Mouse (Mus musculus) left cerebral cortex, postnatal 10 days (tissue): ENCODE measurements around the gene St5. TPM values are rescaled to one million over a fixed set of nuclear protein-coding genes. Genes with fewer than 3 reads are reported as not detected.

Experiments used
- DNase-seq, 2 experiments: peaks; one replicate each; pipeline ENCODE4 v3.0.0; 2021 to 2022; ENCODE audit warnings: low spot score in 2 of 2, mixed read lengths in 1 of 2; ENCODE audit errors: extremely low spot score in 1 of 2
- intact Hi-C: fragments of 180-260 bp; cut with DNase I; formaldehyde crosslinking; loops from one replicate; pipeline ENCODE4 v1.15.1; 2025
- total RNA-seq, 2 experiments: library from RNA; stranded (reverse); gene quantifications; 2 replicates each; pipeline ENCODE4 v1.2.3; 2021

St5 gene
- total RNA-seq, 2 experiments from 2014 or later, result 14.4 to 15.2 TPM

DNA sequence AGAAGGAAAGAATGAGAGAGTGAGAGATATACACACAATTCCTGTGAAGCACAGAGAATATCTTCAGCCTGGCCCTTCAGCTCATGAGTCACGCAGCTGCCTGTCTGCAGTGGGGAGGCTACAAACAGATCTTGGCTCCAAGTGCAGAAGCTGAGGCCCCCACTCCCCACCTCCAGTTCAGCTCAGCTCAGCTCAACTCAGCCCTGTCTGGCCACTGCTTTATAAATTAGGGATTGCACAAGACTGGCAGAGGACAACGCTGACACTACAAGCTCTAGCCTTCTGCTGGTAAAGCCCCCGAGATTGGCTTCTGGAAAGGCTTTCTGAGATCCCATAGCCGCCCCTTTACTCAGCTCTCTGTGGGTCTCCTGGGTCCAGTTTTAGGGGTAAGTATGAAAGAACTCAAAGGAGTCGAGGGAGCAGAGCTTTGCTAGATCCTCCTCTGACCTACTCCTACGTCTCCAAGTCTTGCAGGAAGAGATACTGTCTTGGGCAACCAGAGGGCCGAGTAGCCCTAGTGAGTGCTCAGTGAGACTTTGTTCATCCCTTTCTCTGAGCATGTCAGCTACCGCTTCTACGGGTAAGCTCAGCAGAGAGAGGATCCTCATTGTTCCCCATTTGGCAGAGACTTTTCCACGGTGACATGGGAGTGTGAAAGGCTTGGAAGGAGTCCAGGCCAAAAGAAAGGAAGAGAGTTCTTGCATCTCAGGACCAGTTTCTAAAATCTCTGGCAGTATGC lies 158.0 kb downstream of the St5 start:
- no peak for DNase-seq
- intact Hi-C loops, result no loop called here

DNA sequence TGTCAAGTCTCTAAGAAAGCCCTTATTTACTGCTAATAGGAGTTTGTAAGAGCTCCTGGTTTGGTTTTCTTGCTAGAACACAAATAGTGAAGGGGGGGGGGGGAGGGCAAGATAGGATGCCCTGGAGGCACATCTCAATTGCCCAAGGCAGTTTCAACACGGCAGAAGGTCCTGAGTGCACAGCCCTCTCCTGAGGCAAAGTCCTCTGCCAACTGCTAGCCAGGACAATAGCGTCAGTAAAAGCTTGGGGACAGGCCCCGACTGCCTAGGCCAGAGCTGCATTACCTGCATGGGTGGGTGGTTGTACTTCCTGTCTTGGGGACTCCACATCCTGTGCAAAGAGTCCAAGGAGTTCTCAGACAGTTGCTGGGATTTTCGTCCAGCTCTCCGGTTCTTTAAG lies 158.6 kb downstream of the St5 start:
- DNase-seq, result no peak
- intact Hi-C loops, result no loop called here

DNA sequence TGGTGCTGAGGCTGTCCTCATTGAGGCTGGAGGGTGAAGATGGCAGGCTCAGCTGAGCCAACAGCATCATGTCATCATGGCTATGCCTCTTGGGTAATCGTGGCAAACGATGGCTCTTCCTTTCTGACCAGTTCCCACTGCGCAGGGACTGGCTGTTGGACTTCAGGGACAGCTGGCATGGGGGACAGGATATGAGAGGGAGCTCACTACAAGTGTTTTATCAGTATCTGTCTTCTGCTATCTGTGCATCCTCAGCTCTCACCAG lies 161.1 kb downstream of the St5 start:
- DNase-seq, result no peak
- intact Hi-C loops, result no loop called here

DNA sequence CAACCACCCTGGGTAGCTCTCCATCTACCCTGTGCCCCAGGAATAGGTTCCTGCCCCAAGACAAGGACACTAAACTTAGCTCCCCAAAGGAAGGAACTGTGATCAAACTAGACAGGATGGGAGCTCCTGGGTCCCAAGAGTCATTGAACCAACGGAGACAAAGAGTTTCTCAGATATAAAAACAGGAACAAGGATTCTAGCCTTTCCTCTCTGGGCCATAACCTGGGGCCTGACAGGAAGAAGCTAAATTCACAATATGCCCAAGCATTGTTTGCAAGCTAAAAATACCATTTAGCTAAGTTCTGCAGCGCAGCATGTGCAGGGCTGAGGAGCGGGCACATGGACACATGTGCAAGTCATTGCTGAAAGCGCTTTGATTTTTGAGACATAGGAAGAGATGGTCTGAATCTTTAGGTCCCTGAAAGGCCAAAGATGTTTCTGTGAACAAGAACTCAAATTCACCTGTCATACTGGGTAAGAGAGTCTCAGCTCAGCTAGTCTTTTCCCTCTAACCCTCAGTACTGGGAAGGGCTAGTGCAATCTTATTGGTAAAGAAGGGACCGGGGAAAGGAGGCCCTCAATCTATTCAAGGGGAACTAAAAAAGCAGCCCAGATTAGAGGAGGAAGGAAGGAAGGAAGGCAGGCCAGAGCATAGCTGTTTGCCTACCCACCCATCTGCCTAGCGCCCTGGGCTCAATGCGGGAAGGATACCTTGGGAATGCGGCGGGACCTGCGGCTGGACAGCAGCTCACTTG lies 161.6 kb downstream of the St5 start:
- intact Hi-C loops, result no loop called here

DNA sequence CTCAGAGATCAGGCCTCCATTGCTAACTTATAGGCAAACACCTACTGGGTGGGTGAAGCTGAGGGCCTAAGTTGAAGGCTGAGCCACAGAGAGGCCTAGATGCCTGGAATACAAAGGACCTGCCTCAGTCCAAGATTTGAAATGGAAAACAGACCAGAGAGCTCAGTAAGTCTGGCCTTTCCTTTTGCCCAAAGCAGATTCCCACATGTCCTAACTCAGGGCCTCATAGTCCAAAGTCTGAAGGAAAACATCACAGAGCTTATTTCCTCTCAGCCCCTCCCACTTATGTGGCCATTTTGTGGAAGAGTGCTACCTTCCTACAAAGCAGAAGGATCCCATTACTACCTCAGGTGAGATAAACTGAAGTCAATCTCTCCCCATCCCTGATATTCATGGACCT lies 162.5 kb downstream of the St5 start:
- no peak for DNase-seq
- intact Hi-C loops, result no loop called here

More for the DNA sequence above, 161.6 kb downstream of the St5 start:
- DNase-seq, result no peak

DNA sequence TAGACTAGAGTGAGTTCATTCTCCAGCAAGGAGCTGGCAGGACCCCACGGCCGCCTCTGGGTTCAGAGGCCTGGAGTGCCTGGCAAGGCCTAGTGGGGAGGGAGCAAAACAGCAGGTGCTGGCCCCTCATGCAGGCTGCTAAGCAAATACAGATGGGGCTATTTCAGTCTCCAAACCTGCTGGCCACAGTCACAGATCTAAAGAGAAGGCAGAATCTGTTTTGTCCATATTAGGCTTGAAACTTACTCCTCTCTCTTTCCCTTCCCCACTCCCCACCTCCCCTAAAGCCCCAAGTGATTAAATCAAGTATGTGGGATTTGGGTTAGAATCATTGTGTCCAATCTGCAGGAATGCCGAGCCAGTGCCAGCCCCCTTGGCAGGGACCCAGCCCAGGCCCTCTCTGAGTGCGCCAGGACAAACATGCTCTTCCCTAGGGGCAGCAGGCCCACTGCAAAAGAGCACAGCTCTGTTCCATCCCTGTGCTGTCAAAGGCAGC lies 166.9 kb downstream of the St5 start:
- intact Hi-C loops, result loop anchor here (5.0 kb wide), 1 partner anchor 81 kb away; no protein-coding TSS in a partner anchor
- peak; percentile 45 to 87 for DNase-seq

DNA sequence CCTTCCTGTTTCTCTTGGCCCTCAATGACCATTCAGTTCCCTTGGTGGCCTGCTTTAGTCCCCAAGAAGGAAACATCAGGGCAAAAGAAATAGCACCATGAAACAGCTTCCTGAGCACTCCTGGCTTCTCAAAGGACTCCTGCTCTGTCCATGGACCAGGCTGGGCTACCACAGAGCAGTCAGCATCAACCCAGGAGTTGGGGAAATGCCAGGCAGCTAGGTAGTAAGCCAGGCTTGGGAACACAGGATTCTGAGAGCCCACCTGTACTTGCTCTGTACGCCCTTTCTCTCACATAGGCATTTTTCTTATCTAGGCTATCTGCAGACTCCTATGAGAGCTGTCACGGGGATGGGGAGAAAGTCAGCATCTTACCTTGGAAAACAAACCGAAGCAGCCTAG lies 168.5 kb downstream of the St5 start:
- DNase-seq, result no peak
- intact Hi-C loops, result loop anchor here (5.0 kb wide), 1 partner anchor 82 kb away; no protein-coding TSS in a partner anchor

DNA sequence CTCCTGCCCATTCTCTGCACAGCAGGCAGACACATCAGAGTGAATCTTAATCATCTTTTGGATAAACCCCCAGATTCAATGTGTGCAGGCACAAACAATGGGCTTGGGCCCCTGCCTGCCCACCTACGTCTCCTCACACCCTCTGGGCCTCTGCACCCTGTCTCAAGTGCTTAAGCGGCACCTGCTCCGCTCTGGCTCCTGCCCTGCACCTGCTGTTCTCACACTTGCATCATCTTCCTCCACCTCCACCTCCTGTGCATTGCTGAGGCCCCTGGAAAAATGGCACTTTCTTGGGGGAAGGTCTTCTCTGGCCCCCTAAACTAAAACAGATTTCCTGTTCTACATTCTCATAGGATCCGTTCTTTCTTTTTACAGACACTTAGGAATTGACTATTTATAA lies 169.5 kb downstream of the St5 start:
- no peak for DNase-seq
- intact Hi-C loops, result no loop called here

DNA sequence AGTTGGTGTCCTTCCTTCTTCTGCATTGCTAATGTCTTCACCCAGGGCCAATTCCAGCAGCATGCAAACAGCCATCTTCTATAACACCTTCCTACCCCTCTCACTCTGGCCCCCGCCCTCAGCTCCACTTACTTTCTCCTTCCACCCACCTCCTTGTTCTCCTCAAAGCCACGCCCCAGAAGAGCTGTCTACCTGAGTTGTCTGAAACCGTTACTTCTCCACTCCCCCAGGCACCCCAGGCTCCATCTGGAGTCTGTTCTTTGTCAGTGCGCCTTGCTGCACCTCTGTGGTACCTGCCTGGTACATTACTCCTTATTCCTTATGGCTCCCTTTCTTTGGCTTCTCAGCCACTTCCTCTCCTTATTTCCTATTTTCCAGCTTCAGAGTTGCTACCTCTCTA lies 170.3 kb downstream of the St5 start:
- intact Hi-C loops, result no loop called here

DNA sequence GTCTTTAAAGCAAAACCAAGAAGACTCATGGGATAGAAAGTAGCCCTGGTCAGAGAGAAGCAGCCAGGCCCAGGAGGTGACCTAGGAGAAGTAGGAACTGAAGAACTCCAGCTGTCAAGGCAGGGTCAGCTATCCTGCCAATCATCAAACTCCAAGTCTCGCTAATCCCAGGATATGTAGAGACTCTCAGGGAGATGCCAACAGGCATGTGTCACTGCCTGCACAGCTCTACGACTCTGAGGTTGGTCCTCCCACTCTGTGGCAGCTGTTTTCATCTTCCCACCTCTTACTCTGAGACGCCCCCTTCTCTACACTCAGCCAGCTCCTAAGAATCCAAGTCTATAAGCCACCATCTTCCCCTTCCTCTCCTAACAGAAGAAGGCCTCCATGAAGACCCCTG lies 170.7 kb downstream of the St5 start:
- DNase-seq, result no peak
- intact Hi-C loops, result no loop called here

More for the DNA sequence above, 170.3 kb downstream of the St5 start:
- DNase-seq, result no peak

DNA sequence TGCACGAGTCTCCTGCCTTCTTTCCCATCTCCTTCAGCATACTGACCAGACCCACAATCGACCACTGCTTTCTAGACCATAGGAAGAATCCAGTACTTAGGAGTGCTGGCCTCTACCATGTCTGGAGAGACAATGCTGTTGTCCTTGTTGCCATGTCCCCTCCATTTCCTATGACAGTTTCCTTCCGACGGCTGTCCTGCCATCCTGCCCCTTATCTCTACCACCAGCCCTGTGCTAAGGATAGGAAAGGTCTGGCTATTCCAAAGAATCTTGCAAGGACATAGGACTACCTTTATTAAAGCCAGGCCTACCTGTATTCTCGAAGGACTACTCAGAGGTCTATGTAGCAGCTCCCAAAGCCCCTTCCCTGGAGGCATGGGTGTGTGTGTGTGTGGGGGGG lies 171.9 kb downstream of the St5 start:
- intact Hi-C loops, result no loop called here
- no peak for DNase-seq

DNA sequence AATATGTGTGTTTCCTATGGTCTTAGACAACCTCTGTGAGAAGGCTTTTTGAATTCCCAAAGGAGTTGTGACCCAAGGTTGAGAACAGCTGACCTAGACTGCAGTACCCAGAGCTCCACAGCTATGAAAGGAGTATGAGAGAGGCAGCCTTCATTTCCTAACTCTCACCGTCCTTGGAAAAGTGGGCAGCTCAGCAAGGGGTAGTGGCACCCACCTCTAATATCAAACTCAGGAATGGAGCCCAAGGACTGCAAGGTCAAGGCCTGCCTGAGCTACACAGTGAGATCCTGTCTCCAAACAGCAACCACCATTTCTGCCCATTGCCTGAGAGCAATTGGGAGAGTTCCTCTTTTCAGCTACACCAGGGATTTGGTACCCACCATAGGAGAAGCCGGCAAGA lies 173.7 kb downstream of the St5 start:
- intact Hi-C loops, result no loop called here

DNA sequence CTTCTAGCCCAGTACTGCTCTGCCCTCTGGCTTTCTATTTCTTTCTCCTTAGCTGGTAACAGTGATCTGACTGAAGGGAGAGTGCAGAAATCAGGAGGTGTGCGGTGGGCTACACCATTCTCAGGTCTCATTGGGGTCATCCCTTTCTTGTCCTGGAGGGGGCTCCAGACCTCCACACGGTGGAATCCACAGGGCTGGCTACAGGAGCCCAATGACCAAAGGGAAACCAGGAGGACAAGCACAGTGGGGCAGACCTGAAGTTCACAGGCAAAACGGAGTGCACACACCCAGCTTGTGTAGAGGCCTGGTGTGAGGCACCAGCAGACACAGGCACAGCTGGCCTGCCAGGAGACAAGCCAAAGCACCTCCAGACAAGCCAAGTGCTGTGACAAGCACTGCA lies 175.0 kb downstream of the St5 start:
- intact Hi-C loops, result no loop called here
- peak; percentile 28 to 71 for DNase-seq

More for the DNA sequence above, 173.7 kb downstream of the St5 start:
- no peak for DNase-seq

DNA sequence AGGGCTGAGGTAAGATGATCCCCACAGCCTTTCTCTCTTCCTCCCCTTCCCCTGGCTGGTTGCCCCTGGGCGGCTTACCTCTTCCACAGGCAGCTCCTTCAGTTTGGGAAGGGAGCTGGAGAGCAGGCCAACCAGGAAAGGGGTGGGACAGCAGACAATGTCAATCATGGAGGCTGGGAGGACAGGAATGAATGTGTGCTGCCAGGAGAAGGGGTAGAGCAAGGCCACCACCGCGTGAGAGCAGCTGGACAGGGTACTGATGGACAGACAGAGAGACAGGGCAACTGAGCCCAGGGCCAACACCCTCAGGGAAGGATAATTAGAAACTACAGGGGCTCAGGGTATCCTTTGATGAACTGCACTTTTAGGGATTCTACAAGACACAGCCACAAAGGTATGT lies 175.9 kb downstream of the St5 start:
- no peak for DNase-seq
- intact Hi-C loops, result loop anchor here (2.0 kb wide), 1 partner anchor 191 kb away; no protein-coding TSS in a partner anchor

DNA sequence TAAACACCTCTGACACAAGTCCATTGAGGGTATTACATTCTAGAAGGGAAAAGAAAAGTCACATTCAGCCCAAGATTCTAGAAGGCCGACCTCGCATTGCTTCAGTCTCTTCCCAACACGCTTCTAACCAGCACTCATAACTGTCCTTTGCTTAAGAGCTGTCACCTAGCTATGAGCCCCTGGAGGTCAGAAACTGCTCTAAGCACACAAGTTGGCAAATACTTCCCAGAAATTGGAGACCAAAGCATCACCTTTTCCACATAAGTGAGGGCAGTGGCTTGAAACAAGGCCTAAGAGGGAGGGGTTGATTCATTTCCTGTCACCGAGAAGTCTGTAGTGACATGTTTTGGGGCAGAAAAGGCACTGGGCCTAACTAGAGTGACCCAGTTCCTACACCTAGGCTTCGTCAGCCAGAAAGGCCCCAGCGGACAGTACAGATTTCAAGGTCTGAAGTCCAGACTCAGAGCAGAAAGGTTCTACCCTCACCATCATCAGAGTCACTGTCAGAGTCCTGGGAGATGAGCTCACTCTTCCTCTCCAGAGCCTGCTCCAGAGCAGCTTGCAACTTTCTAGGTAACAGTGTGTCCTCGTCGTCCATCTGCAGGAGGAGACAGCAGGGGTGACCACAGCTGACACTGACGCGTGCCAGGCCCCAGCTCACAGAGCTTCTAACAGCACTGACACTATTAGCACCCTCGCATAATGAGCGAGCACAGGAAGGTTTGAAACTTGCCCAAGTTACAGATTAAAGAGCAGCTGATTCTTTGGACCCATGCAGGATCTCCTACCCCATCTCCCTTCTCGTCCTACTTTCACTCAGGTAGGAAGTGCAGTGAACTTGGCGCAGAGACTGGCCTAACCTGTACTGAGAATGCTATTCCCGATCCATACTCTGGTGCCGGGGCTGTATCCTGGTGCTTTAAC lies 177.4 kb downstream of the St5 start:
- intact Hi-C loops, result loop anchor here (2.0 kb wide), 1 partner anchor 193 kb away; no protein-coding TSS in a partner anchor
- DNase-seq, result no peak

DNA sequence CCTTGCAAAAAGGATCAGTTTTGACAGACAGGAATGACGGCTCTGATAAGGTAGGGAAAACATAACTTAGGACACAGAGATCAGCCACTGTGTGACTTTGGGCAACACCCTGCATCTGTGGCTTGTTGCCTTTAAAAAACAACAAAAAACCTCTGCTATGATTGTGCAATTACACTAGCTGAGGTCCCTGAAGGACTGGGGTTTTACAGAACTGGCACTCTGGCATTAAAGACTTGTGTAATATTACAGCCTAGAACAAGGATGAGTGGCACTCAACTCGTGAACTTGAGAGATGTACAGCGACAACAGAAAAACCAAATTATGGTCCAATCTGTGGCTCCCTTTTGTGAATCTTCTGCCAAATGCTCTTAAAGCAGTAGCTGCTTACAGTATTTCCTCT lies 178.6 kb downstream of the St5 start:
- intact Hi-C loops, result no loop called here
- no peak for DNase-seq

DNA sequence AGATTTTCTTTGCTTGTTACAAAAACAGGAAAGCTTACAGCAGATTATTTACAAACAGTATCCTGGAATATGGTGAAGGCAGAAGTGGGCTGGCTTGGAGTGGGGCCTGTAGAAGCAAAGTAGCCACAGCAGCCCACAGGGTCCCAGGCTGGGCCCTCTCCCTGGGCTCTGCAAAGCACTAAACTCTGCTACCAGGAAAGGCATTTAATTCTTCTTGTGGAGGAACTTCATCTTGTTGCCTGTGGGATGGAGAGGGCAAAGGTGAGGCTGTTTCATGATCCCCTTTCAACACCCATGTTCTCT lies 179.0 kb downstream of the St5 start:
- no peak for DNase-seq
- intact Hi-C loops, result no loop called here

DNA sequence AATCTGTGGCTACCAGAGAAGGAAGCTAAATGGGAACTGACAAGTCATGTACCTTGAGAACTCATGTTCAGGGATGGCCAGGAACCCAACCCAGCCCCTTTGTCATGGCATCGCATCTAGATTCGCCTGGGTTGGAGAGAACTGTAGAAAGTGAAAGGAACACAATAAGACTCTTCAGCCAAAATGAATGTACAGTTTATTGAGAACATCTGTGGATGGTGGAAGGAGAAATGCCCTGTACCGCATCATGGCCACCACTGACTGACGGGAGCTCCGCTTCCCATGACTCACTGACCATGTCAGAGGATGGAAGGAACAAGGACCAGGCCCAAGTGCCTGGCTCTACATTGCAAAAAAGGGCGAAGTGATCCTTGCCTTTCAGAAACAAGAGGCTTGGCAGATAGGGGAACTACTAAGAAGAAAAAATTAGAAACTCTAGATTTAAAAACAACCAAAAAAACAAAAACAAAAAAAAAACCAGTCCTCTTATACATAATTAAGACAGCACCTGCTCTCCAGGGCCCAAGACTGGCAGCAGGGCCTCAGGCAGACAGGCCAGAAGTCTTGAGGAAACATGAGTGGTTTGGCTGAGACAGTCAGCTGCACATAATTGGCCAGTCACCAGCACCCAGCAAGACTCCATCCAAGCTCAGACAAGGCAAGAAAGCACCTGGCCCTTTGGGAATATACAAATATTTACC lies 179.5 kb downstream of the St5 start:
- DNase-seq, result peak in 1 of 2 experiments; percentile 57
- intact Hi-C loops, result no loop called here

DNA sequence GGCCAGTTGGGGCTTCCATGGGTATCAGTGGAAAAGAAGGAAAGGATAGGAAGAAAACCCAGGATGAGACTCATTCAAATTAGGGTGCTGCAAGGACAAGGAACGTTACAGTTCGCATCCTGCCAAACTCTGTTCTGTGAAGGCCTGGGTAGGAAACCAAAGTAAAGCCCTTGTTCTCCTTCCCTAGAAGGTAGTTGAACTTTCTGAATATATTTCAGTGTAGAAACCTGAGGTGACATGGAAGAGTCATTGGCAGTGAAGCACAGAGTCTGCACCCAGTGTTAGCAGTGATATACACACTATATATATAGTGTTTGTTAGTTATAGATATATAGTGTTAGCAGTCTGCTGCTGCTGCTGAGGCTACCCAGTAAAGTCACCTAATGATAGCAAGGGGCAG lies 180.1 kb downstream of the St5 start:
- intact Hi-C loops, result no loop called here
- DNase-seq, result no peak
